Mouse (Mus musculus): ENCODE data around the gene Msh3. TPM values are rescaled to one million over a fixed set of nuclear protein-coding genes. Genes with fewer than 3 reads are reported as not detected.

Msh3 gene
- polyA plus RNA-seq, 1 experiment: 8.0 TPM

- Histone ChIP-seq H3K27me3 (ENCODE audit: control insufficient read depth, insufficient read depth, low read length) (no peaks in the 10 kb centered on the region), H3K4me1 (ENCODE audit: control insufficient read depth, insufficient read depth, low read length) (no peaks in the 10 kb centered on the region), H3K4me3 (ENCODE audit: control insufficient read depth, low read depth, low read length) (no peak overlapping the region), H3K36me3 (ENCODE audit: control insufficient read depth, insufficient read depth, low read length) (no peaks in the 10 kb centered on the region), H3K27ac (ENCODE audit: control insufficient read depth, insufficient read depth, low read depth, low read length) (no peak overlapping the region)
- TF ChIP-seq CTCF (IDR thresholded peaks at IDR 0.05; ENCODE audit: control insufficient read depth, insufficient read depth, insufficient replicate concordance, low read depth, low read length): no peak
- TF ChIP-seq POLR2A (IDR thresholded peaks at IDR 0.05; ENCODE audit: control insufficient read depth, low read depth, low read length): no peak
These were observed 79.5 kb downstream of the Msh3 start for GRCm38 (mm10) chr13:92275292-92275691.

GRCm38 (mm10) chr13:92274274-92275198 lies 80.3 kb downstream of the Msh3 start:
- TF ChIP-seq CTCF (IDR thresholded peaks at IDR 0.05; ENCODE audit: control insufficient read depth, insufficient read depth, insufficient replicate concordance, low read depth, low read length) (no peak), POLR2A (IDR thresholded peaks at IDR 0.05; ENCODE audit: control insufficient read depth, low read depth, low read length) (no peak)
- no peaks in the 10 kb centered on the region for H3K4me1 ChIP-seq (ENCODE audit: control insufficient read depth, insufficient read depth, low read length)
- no peak overlapping the region for H3K27ac ChIP-seq (ENCODE audit: control insufficient read depth, insufficient read depth, low read depth, low read length)
- H3K36me3 ChIP-seq (ENCODE audit: control insufficient read depth, insufficient read depth, low read length): no peaks in the 10 kb centered on the region
- H3K4me3 ChIP-seq (ENCODE audit: control insufficient read depth, low read depth, low read length): no peak overlapping the region
- H3K27me3 ChIP-seq (ENCODE audit: control insufficient read depth, insufficient read depth, low read length): no peaks in the 10 kb centered on the region

- H3K4me3 ChIP-seq (ENCODE audit: control insufficient read depth, low read depth, low read length): no peak overlapping the region
- no peaks in the 10 kb centered on the region; the same call in 1 of the 2 replicates for H3K36me3 ChIP-seq (ENCODE audit: control insufficient read depth, insufficient read depth, low read length)
- no peaks in the 10 kb centered on the region for H3K4me1 ChIP-seq (ENCODE audit: control insufficient read depth, insufficient read depth, low read length)
- H3K27me3 ChIP-seq (ENCODE audit: control insufficient read depth, insufficient read depth, low read length): no peaks in the 10 kb centered on the region
- H3K27ac ChIP-seq (ENCODE audit: control insufficient read depth, insufficient read depth, low read depth, low read length): no peak overlapping the region
- TF ChIP-seq POLR2A (IDR thresholded peaks at IDR 0.05; ENCODE audit: control insufficient read depth, low read depth, low read length) (no peak), CTCF (IDR thresholded peaks at IDR 0.05; ENCODE audit: control insufficient read depth, insufficient read depth, insufficient replicate concordance, low read depth, low read length) (no peak)
These were observed 87.7 kb downstream of the Msh3 start for GRCm38 (mm10) chr13:92267076-92267475.

- no peak for TF ChIP-seq POLR2A (IDR thresholded peaks at IDR 0.05; ENCODE audit: control insufficient read depth, low read depth, low read length)
- TF ChIP-seq CTCF (IDR thresholded peaks at IDR 0.05; ENCODE audit: control insufficient read depth, insufficient read depth, insufficient replicate concordance, low read depth, low read length): no peak
- Histone ChIP-seq H3K4me3 (ENCODE audit: control insufficient read depth, low read depth, low read length) (no peak overlapping the region), H3K36me3 (ENCODE audit: control insufficient read depth, insufficient read depth, low read length) (no peaks in the 10 kb centered on the region; the same call in 1 of the 2 replicates), H3K27me3 (ENCODE audit: control insufficient read depth, insufficient read depth, low read length) (no peaks in the 10 kb centered on the region), H3K27ac (ENCODE audit: control insufficient read depth, insufficient read depth, low read depth, low read length) (no peak overlapping the region), H3K4me1 (ENCODE audit: control insufficient read depth, insufficient read depth, low read length) (no peaks in the 10 kb centered on the region)
These were observed 91.2 kb downstream of the Msh3 start for GRCm38 (mm10) chr13:92263566-92263965.

- no peak overlapping the region for H3K4me3 ChIP-seq (ENCODE audit: control insufficient read depth, low read depth, low read length)
- no peaks in the 10 kb centered on the region for H3K4me1 ChIP-seq (ENCODE audit: control insufficient read depth, insufficient read depth, low read length)
- H3K27ac ChIP-seq (ENCODE audit: control insufficient read depth, insufficient read depth, low read depth, low read length): no peak overlapping the region
- H3K27me3 ChIP-seq (ENCODE audit: control insufficient read depth, insufficient read depth, low read length): no peaks in the 10 kb centered on the region
- no peaks in the 10 kb centered on the region; the same call in 1 of the 2 replicates for H3K36me3 ChIP-seq (ENCODE audit: control insufficient read depth, insufficient read depth, low read length)
- TF ChIP-seq CTCF (IDR thresholded peaks at IDR 0.05; ENCODE audit: control insufficient read depth, insufficient read depth, insufficient replicate concordance, low read depth, low read length) (no peak), POLR2A (IDR thresholded peaks at IDR 0.05; ENCODE audit: control insufficient read depth, low read depth, low read length) (no peak)
These were observed 93.5 kb downstream of the Msh3 start for GRCm38 (mm10) chr13:92261329-92261728.

GRCm38 (mm10) chr13:92255480-92255879 lies 99.3 kb downstream of the Msh3 start:
- no peaks in the 10 kb centered on the region for H3K4me1 ChIP-seq (ENCODE audit: control insufficient read depth, insufficient read depth, low read length)
- no peak for TF ChIP-seq POLR2A (IDR thresholded peaks at IDR 0.05; ENCODE audit: control insufficient read depth, low read depth, low read length)
- no peak for TF ChIP-seq CTCF (IDR thresholded peaks at IDR 0.05; ENCODE audit: control insufficient read depth, insufficient read depth, insufficient replicate concordance, low read depth, low read length)
- no peak overlapping the region for H3K4me3 ChIP-seq (ENCODE audit: control insufficient read depth, low read depth, low read length)
- H3K36me3 ChIP-seq (ENCODE audit: control insufficient read depth, insufficient read depth, low read length): no peaks in the 10 kb centered on the region
- H3K27me3 ChIP-seq (ENCODE audit: control insufficient read depth, insufficient read depth, low read length): no peaks in the 10 kb centered on the region
- no peak overlapping the region for H3K27ac ChIP-seq (ENCODE audit: control insufficient read depth, insufficient read depth, low read depth, low read length)

- Histone ChIP-seq H3K4me1 (ENCODE audit: control insufficient read depth, insufficient read depth, low read length) (no peaks in the 10 kb centered on the region), H3K27me3 (ENCODE audit: control insufficient read depth, insufficient read depth, low read length) (no peaks in the 10 kb centered on the region), H3K4me3 (ENCODE audit: control insufficient read depth, low read depth, low read length) (no peak overlapping the region), H3K36me3 (ENCODE audit: control insufficient read depth, insufficient read depth, low read length) (no peaks in the 10 kb centered on the region), H3K27ac (ENCODE audit: control insufficient read depth, insufficient read depth, low read depth, low read length) (no peak overlapping the region)
- TF ChIP-seq CTCF (IDR thresholded peaks at IDR 0.05; ENCODE audit: control insufficient read depth, insufficient read depth, insufficient replicate concordance, low read depth, low read length) (no peak), POLR2A (IDR thresholded peaks at IDR 0.05; ENCODE audit: control insufficient read depth, low read depth, low read length) (no peak)
These were observed 101.0 kb downstream of the Msh3 start for GRCm38 (mm10) chr13:92253850-92254249.

Measured in testis, adult 2 months (tissue).